Mouse (Mus musculus): ENCODE results near the gene Timeless. TPM values are rescaled to one million over a fixed set of nuclear protein-coding genes. Genes with fewer than 3 reads are reported as not detected.
A peak's percentile ranks its signal among the peaks of the same experiment; 100 is the strongest.
"Not testable (repeated sequence)": the region's sequence is repeated elsewhere in the genome, so short reads cannot be mapped to it uniquely, and the experiment has no call there.

Gene Timeless
- polyA plus RNA-seq, 1 experiment from 2014 or later: 89.4 TPM

DNA sequence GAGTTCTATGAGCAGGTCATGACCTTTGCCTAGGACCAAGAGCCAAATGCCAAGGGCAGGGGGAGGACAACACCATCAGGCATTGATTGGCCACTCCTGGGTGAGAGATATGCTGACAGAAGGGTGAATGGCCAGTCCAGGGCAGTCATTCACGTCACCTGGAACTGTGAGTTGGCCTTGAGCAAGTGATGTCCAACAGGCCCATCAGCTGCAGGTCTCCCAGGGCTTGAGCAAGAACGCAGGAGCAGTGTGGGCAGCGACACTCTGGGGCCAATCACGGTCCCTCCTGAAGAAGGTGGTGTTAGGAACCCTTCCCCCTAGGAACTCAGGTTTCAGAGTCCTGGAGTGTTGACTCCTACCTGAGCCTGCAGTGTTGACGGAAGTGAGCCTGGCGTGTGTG lies 30.0 kb upstream of the Timeless start:
- Histone ChIP-seq H3K9me3 (replicated peaks) (no peaks in the 10 kb centered on the region), H3K27me3 (ENCODE audit: low read depth, poor library complexity, severe bottlenecking) (peaks cover 4% of the 10 kb centered on the region), H3K4me1 (no peaks in the 10 kb centered on the region), H3K27ac (replicated peaks) (no peak overlapping the region), H3K4me3 (no peak overlapping the region), H3K36me3 (peaks cover 9% of the 10 kb centered on the region)
- DNase-seq (ENCODE audit: low spot score): no peak
- 71% methylated on average over 5 of the region's 6 CpGs for WGBS

DNA sequence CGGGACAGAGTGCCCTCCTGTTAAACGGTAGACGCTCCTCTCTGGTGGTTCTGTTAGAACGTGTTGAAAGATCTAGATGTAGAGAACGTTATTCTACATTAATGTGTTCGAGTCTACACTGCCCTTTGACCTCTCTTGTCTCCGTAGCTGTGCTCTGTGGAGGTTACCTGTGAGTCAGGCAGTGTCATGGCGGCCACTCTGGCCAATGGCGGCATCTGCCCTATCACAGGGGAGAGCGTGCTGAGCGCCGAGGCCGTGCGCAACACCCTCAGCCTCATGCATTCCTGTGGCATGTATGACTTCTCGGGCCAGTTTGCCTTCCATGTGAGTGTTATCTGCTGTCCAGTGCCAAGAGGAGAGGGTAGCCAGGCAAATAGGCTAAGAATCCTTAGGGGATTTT lies 26.9 kb upstream of the Timeless start:
- Histone ChIP-seq H3K27ac (replicated peaks) (no peak overlapping the region), H3K36me3 (peaks cover 24% of the 10 kb centered on the region), H3K4me3 (no peak overlapping the region), H3K4me1 (no peaks in the 10 kb centered on the region), H3K27me3 (ENCODE audit: low read depth, poor library complexity, severe bottlenecking) (no peaks in the 10 kb centered on the region), H3K9me3 (replicated peaks) (no peaks in the 10 kb centered on the region)
- 93% methylated on average over 15 of the region's 15 CpGs for WGBS
- DNase-seq (ENCODE audit: low spot score): no peak

DNA sequence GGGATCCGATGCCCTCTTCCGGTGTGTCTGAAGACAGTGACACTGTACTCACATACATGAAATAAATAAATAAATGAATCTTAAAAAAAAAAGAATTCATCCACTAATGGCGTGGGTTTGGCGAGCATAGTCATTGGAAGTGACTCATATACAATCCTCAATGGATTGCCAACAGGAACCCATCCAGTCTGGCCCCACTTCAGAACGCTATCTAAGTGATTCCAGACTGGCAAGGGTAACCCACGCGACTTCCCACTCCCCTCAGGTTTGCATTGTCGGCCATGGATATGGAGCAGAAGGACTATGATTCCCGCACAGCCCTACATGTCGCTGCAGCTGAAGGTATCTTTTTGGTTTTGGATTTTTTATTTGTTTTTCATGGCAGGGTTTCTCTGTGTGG lies 23.5 kb upstream of the Timeless start:
- Histone ChIP-seq H3K4me1 (peaks cover 19% of the 10 kb centered on the region), H3K4me3 (no peak overlapping the region), H3K27me3 (ENCODE audit: low read depth, poor library complexity, severe bottlenecking) (peaks cover 5% of the 10 kb centered on the region), H3K9me3 (replicated peaks) (no peaks in the 10 kb centered on the region), H3K27ac (replicated peaks) (no peak overlapping the region), H3K36me3 (peaks cover 28% of the 10 kb centered on the region)
- DNase-seq (ENCODE audit: low spot score): no peak
- 91% methylated on average over 10 of the region's 10 CpGs for WGBS

DNA sequence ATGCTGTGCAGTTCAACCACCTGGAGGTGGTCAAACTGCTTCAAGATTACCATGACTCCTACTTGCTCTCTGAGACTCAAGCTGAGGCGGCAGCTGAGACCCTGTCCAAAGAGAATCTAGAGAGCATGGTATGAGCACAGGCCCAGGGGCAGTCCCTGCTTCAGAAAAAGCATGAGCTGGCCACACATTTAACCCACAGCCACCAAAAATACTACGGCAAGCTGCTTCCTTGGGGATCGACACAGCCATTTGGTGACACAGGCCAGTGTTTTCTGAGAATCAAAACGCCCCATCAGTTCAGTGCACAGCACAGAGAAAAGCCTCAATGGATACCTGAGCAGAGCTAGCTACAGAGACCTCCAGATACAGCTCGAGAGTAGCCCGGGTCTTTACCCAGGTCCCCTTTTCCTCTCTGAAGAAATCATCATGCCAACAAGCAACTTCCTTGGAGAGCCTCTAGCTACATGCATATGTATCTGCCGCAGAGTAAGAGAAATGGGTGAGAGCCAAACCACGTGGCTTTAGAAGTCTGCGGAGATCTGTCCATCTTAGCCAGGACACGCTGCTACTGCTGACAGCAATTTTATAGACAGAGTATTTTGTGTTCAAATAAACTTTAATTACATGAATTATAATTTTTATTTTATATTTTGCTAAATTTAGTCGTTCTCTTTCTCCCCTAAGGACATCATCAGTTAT lies 22.4 kb upstream of the Timeless start:
- Histone ChIP-seq H3K9me3 (replicated peaks) (no peaks in the 10 kb centered on the region), H3K4me1 (peaks cover 20% of the 10 kb centered on the region), H3K36me3 (peaks cover 28% of the 10 kb centered on the region), H3K27ac (replicated peaks) (no peak overlapping the region), H3K27me3 (ENCODE audit: low read depth, poor library complexity, severe bottlenecking) (peaks cover 16% of the 10 kb centered on the region), H3K4me3 (no peak overlapping the region)
- WGBS: 95% methylated on average over 11 of the region's 11 CpGs
- DNase-seq (ENCODE audit: low spot score): no peak

DNA sequence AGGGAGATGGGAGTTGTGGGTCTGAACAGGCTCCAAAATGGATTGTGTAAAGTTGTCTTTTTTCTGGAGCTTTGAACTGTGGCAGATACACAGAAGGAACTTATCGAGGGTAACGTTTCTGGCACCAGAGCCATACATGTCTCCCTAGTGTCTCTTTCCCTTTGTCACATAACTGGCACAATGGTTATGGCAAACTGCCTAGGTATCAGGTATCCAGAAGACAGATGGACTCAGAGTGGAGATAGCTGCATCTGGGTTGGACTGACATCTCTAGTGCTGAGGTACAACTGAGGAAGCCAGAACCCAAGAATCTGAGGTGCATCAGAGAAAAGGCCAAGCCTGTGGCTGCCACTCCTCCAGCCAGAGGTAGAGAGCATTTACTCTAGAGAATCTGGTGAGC lies 21.7 kb upstream of the Timeless start:
- peaks cover 28% of the 10 kb centered on the region for H3K36me3 ChIP-seq
- H3K4me1 ChIP-seq: peaks cover 20% of the 10 kb centered on the region
- H3K4me3 ChIP-seq: peak overlapping the region; percentile 76
- no peaks in the 10 kb centered on the region for H3K9me3 ChIP-seq (replicated peaks)
- no peak for DNase-seq (ENCODE audit: low spot score)
- no peak overlapping the region for H3K27ac ChIP-seq (replicated peaks)
- WGBS: 90% methylated on average over 2 of the region's 2 CpGs
- H3K27me3 ChIP-seq (ENCODE audit: low read depth, poor library complexity, severe bottlenecking): peaks cover 23% of the 10 kb centered on the region

DNA sequence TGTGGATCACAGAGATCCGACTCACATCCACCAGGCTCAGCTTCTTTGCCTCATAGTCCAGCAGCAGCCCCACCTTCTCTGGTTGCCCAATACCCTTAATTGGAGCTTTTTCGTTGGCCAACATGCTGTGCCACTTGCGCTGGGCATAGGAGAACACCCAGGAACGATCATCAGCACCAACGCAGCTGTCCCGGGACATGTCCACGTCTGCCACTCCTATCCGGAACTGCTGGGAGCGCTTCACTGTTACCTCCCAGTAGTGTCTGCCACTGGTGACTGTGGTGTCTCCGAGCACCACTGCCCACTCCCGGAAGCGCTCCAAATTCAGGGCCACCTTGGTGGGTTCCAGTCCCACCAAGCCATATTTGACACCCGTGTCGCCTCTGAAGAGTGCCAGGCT lies 20.9 kb upstream of the Timeless start:
- Histone ChIP-seq H3K27ac (replicated peaks) (peak overlapping the region; percentile 85), H3K9me3 (replicated peaks) (no peaks in the 10 kb centered on the region), H3K4me1 (peaks cover 20% of the 10 kb centered on the region), H3K4me3 (peak overlapping the region; percentile 76), H3K27me3 (ENCODE audit: low read depth, poor library complexity, severe bottlenecking) (peaks cover 23% of the 10 kb centered on the region), H3K36me3 (peaks cover 28% of the 10 kb centered on the region)
- no peak for DNase-seq (ENCODE audit: low spot score)
- WGBS: 32% methylated on average over 14 of the region's 14 CpGs

DNA sequence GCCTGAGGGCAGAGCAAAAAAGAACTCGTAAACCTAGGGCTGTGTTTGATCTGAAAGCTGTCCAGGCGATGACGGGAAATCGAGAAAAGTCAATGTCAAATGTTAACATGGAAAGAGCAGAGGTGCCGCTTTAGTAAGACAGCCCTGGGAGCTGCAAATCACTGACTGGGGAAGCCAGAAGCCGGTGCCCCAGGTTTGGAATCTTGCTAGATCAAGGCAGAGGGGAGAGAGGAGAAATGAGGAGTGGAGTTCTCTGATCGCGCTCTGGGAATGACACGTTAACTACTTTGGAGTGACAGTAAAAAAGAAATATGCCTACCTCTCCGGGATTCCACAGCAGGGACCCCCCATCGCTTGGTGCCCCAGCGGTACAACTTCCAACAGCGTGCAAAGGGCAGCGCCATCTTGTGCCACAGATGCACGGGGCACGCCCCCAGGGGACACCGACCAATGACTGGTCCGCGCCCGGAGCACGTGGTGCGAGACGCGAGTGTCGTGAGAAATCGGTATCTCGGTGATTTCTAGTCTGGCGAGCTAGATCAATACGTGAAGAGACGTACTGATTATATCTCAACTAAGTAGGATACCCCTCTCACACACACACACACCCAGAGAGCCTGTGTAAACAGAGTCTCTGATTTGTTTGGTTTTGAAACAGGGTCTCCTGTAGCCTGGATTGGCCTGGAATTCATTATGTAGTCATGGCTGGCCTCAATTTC lies 20.3 kb upstream of the Timeless start, which contains the start of gene Spryd4:
TSS of gene Spryd4 (minus strand) at position 418 of the 719 bp plus-strand sequence.
- peak; percentile 93 for DNase-seq (ENCODE audit: low spot score)
- peaks cover 23% of the 10 kb centered on the region for H3K27me3 ChIP-seq (ENCODE audit: low read depth, poor library complexity, severe bottlenecking)
- H3K9me3 ChIP-seq (replicated peaks): no peaks in the 10 kb centered on the region
- H3K36me3 ChIP-seq: peaks cover 22% of the 10 kb centered on the region
- H3K4me1 ChIP-seq: peaks cover 20% of the 10 kb centered on the region
- peak within 1 kb of the TSS; percentile 85 for H3K27ac ChIP-seq (replicated peaks)
- WGBS: under 1% methylated on average over 30 of the region's 30 CpGs
- H3K4me3 ChIP-seq: peak within 1 kb of the TSS; percentile 76

DNA sequence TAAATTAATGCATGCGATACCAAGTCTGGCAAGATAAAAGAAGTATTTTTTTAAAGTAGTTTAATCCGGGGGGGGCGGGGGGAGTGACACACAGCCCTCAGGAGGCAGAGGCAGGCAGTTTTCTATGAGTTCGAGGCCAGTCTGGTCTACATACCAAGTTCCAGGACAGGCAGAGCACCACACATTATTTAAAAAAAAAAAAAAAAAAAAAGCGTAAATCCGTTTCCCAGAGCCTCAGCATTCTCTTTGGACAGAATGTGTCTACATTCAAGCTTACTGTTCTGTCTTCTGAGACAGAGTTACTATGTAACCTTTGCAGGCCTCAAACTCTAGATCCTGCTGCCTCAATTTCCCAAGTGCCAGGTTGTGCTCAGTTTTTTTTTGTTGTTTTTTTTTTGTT lies 19.7 kb upstream of the Timeless start:
- peaks cover 16% of the 10 kb centered on the region for H3K36me3 ChIP-seq
- H3K27ac ChIP-seq (replicated peaks): peak overlapping the region; percentile 85
- peak overlapping the region; percentile 76 for H3K4me3 ChIP-seq
- 51% methylated on average over 6 of the region's 6 CpGs for WGBS
- peaks cover 20% of the 10 kb centered on the region for H3K4me1 ChIP-seq
- peaks cover 23% of the 10 kb centered on the region for H3K27me3 ChIP-seq (ENCODE audit: low read depth, poor library complexity, severe bottlenecking)
- H3K9me3 ChIP-seq (replicated peaks): no peaks in the 10 kb centered on the region
- DNase-seq (ENCODE audit: low spot score): no peak

DNA sequence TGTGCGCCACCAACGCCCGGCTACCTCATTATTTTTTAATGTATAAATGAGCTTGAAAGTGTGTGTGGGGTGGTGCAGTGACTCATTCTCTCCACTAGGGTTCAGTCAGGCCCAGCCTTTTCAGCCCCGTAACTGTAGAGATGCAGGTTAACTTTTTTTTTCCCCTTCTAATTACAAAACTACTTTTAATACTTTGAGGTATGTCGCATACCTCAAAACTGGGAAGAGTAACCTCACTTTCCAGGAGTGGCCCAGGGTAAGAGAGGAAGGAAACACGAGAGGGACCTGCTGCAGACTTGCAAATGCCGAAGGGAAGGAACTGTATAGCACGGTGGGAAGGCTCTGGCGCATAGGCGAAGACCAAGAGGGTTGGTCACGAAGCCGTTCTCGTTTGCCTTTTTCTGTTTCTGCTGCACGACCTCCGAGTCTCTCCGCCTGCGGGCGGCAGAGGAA lies 19.0 kb upstream of the Timeless start:
- Histone ChIP-seq H3K27me3 (ENCODE audit: low read depth, poor library complexity, severe bottlenecking) (peaks cover 23% of the 10 kb centered on the region), H3K4me1 (peaks cover 20% of the 10 kb centered on the region), H3K27ac (replicated peaks) (peak overlapping the region; percentile 49; the same call in 1 of the 2 replicates), H3K4me3 (peak overlapping the region; percentile 49), H3K36me3 (peaks cover 14% of the 10 kb centered on the region), H3K9me3 (replicated peaks) (no peaks in the 10 kb centered on the region)
- DNase-seq (ENCODE audit: low spot score): peak; percentile 62
- WGBS: 3% methylated on average over 18 of the region's 18 CpGs

DNA sequence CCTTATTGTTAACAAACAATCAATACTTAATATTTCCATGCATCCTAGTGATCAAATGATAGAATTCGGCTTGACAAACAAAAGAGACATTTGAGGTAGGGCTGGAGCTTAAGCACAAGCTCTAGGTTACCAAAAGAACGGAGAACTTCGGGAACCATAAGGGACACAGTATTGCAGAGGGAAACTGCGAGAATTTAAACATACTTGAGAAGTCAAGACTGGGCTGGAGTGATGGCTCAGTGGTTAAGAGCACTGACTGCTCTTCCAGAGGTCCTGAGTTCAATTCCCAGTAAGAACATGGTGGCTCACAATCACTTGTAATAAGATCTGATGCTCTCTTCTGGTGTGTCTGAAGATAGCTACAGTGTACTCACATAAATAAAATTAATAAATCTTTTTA lies 17.8 kb upstream of the Timeless start:
- not testable (repeated sequence) for H3K36me3 ChIP-seq; DNase-seq (ENCODE audit: low spot score); H3K4me3 ChIP-seq; H3K27ac ChIP-seq (replicated peaks); H3K9me3 ChIP-seq (replicated peaks)
- peaks cover 23% of the 10 kb centered on the region for H3K27me3 ChIP-seq (ENCODE audit: low read depth, poor library complexity, severe bottlenecking)
- 92% methylated on average over 4 of the region's 4 CpGs for WGBS
- H3K4me1 ChIP-seq: peaks cover 20% of the 10 kb centered on the region

DNA sequence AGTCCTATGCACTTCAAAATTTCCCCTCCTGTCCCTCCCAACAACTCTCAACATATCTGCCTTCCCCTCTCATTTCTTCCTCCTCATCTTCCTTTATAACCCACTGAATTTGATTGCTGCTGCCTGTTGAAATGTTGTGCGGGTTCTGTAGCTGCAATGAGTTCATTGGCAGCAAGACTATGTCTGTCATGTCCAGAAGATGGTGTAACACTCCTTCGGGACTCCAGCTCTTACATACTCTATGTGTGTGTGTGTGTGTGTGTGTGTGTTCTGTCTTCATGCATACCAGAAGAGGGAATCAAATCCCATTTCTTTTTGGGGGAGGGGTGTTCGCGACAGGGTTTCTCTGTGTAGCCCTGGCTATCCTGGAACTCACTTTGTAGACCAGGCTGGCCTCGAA lies 16.9 kb upstream of the Timeless start:
- H3K27me3 ChIP-seq (ENCODE audit: low read depth, poor library complexity, severe bottlenecking): peaks cover 23% of the 10 kb centered on the region
- H3K27ac ChIP-seq (replicated peaks): no peak overlapping the region
- no peak overlapping the region for H3K4me3 ChIP-seq
- no peak for DNase-seq (ENCODE audit: low spot score)
- H3K9me3 ChIP-seq (replicated peaks): no peaks in the 10 kb centered on the region
- peaks cover 20% of the 10 kb centered on the region for H3K4me1 ChIP-seq
- peaks cover 4% of the 10 kb centered on the region; the same call in 1 of the 2 replicates for H3K36me3 ChIP-seq
- 90% methylated on average over 5 of the region's 5 CpGs for WGBS

DNA sequence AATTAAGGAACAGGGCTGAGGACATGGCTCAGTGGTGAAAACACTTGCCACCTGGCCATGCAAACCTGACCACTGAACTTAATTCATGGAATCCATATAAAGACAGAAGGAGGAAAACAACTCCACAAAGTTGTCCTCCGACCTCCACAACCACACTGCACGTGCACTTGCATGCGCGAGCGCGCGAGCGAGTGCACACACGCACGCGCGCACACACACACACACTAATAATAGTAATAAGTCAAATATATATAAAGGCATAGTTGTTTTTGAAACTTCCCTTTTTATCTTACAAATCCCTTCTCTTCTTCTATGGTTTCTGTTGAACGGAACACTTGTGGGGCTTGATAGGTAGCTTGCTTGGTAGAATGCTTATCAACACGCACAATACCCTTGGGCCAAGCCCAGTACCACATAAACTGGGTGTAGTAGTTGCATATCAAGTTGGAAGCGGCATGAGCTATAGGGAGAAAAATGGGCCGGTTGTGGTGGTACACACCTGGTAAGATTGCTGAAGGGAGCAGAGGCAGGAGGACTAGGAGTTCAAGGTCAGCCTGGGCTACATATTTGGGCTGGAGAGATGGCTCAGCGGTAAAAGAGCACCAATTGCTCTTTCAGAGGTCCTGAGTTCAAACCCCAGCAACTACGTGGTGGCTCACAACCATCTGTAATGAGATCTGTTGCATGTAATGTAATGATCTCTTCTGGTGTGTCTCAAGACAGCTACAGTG lies 13.3 kb upstream of the Timeless start:
- peaks cover 16% of the 10 kb centered on the region for H3K27me3 ChIP-seq (ENCODE audit: low read depth, poor library complexity, severe bottlenecking)
- no peak for DNase-seq (ENCODE audit: low spot score)
- no peaks in the 10 kb centered on the region for H3K36me3 ChIP-seq
- peaks cover 3% of the 10 kb centered on the region for H3K4me1 ChIP-seq
- H3K27ac ChIP-seq (replicated peaks): no peak overlapping the region
- H3K9me3 ChIP-seq (replicated peaks): no peaks in the 10 kb centered on the region
- 95% methylated on average over 18 of the region's 18 CpGs for WGBS
- no peak overlapping the region for H3K4me3 ChIP-seq
